Mouse (Mus musculus): ENCODE data around the gene Gfod1. TPM values are rescaled to one million over a fixed set of nuclear protein-coding genes. Genes with fewer than 3 reads are reported as not detected.

Gfod1 gene
- polyA plus RNA-seq, 1 experiment from 2014 or later = 2.4 TPM

- peak within 1 kb of the TSS; percentile 69 for H3K4me3 ChIP-seq
- H3K4me2 ChIP-seq = peak within 1 kb of the TSS; percentile 66
- H3K9ac ChIP-seq = peak within 1 kb of the TSS; percentile 78
- no peaks in the 10 kb centered on the region for H3K9me3 ChIP-seq
- peak; percentile 95 for ATAC-seq (ENCODE audit: low FRiP score, low read depth)
- no peaks in the 10 kb centered on the region for H3K27me3 ChIP-seq
- H3K27ac ChIP-seq (replicated peaks) = peak within 1 kb of the TSS; percentile 87
- H3K4me1 ChIP-seq (replicated peaks) = peaks cover 7% of the 10 kb centered on the region
- H3K36me3 ChIP-seq = no peaks in the 10 kb centered on the region
- WGBS = 1% methylated on average over 48 of the region's 48 CpGs
Measured at GRCm38 (mm10) chr13:43171020-43171710, 132.8 kb downstream of the Gfod1 start, which contains the start of gene Tbc1d7. Tbc1d7 (minus strand) TSS chr13:43171501.

DNA sequence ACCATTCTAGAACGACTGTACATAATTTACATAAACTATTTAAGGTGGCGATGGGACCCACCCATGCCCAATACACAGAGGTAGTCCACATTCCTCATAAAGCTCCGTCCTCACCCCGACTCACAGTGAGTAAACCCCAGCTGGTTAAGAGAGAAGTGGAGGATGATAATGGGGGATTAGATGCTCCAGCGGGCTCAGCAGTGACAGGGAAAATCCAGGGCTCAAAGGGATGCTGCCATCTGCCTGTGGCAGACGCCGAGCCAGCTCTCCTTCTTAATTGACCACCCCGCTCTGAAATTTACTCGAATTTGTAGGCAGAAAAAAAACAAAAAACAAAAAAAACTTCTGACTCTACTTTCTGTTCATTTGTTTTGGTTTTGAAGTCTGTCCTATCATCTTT is 136.3 kb downstream of the Gfod1 start:
- no peak for ATAC-seq (ENCODE audit: low FRiP score, low read depth)
- Histone ChIP-seq H3K27me3 (no peaks in the 10 kb centered on the region), H3K36me3 (peaks cover 21% of the 10 kb centered on the region), H3K9me3 (no peaks in the 10 kb centered on the region), H3K4me2 (no peak overlapping the region), H3K9ac (no peak overlapping the region), H3K4me1 (replicated peaks) (peaks cover 7% of the 10 kb centered on the region), H3K27ac (replicated peaks) (no peak overlapping the region), H3K4me3 (no peak overlapping the region)
- 70% methylated on average over 9 of the region's 9 CpGs for WGBS

DNA sequence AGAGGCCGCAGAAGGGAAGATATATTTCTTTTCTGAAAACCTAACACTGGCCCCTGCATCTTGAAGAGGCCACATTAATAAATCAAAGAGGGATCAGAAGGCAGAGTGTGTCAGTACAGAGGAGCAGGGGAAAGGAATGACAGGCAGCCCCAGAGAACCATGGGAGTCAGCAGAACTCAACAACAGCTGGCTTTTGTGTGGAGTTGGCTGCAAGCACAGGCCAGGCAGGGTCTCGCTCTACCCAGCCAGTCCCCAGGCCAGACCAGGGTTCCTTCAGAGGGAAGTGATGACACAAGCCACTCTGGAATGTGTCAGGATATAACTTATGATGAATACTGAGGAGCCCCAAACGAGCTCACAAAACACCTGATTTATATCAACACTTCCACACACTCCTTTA is 144.5 kb downstream of the Gfod1 start:
- Histone ChIP-seq H3K27ac (replicated peaks) (no peak overlapping the region), H3K9ac (no peak overlapping the region), H3K9me3 (no peaks in the 10 kb centered on the region), H3K4me2 (no peak overlapping the region), H3K27me3 (no peaks in the 10 kb centered on the region), H3K36me3 (peaks cover 15% of the 10 kb centered on the region), H3K4me3 (no peak overlapping the region), H3K4me1 (replicated peaks) (no peaks in the 10 kb centered on the region; the same call in 1 of the 2 replicates)
- 69% methylated on average over 3 of the region's 3 CpGs for WGBS
- no peak for ATAC-seq (ENCODE audit: low FRiP score, low read depth)

DNA sequence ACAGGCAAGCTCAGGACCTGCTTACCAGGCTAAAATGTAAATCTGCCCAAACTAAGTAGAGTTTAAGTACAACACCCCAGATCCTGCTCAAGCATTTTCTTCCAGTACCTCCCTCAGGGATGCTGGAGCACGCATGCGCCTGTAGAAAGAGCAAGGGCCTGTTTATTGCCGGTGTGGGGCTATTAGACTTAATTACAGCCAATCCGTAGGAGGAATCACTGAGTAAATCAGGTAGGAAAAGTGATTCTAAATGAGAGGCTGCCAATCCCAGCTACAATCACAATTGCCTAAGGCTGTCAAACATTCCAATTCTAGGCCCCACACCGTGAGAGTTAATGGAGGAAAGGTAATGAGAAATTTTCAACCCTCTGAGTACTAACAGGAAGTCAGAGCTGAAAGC is 145.7 kb downstream of the Gfod1 start:
- peaks cover 6% of the 10 kb centered on the region for H3K36me3 ChIP-seq
- H3K4me3 ChIP-seq = no peak overlapping the region
- peak; percentile 35; the same call in 1 of the 2 replicates for ATAC-seq (ENCODE audit: low FRiP score, low read depth)
- H3K4me2 ChIP-seq = no peak overlapping the region
- 63% methylated on average over 5 of the region's 5 CpGs for WGBS
- no peaks in the 10 kb centered on the region for H3K9me3 ChIP-seq
- H3K27me3 ChIP-seq = no peaks in the 10 kb centered on the region
- H3K27ac ChIP-seq (replicated peaks) = peak overlapping the region; percentile 34; the same call in 1 of the 2 replicates
- no peak overlapping the region for H3K9ac ChIP-seq
- H3K4me1 ChIP-seq (replicated peaks) = no peaks in the 10 kb centered on the region; the same call in 1 of the 2 replicates

DNA sequence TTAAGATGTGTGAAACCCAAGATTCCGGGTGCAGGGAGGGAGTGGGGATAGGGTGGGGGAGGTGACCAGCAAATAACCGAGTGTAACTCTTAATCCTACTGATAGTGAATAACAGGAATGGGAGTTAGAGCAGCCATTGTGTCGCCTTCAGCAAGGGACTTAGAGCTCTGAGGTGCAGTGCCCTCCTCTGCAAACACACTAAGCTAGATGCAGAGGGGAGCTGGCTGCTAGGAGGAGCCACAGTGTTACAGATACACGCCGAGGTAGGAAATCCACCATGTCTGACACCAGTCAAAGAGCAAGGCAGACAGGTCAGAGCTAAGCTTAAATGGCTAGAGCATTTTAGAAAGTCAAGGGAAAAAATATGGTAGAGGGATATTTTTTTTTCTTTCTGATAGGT is 146.6 kb downstream of the Gfod1 start:
- Histone ChIP-seq H3K27ac (replicated peaks) (no peak overlapping the region), H3K9ac (no peak overlapping the region), H3K4me1 (replicated peaks) (no peaks in the 10 kb centered on the region; the same call in 1 of the 2 replicates), H3K36me3 (peaks cover 7% of the 10 kb centered on the region), H3K4me2 (no peak overlapping the region), H3K27me3 (no peaks in the 10 kb centered on the region), H3K4me3 (no peak overlapping the region), H3K9me3 (no peaks in the 10 kb centered on the region)
- ATAC-seq (ENCODE audit: low FRiP score, low read depth) = no peak
- WGBS = 60% methylated on average over 5 of the region's 5 CpGs

DNA sequence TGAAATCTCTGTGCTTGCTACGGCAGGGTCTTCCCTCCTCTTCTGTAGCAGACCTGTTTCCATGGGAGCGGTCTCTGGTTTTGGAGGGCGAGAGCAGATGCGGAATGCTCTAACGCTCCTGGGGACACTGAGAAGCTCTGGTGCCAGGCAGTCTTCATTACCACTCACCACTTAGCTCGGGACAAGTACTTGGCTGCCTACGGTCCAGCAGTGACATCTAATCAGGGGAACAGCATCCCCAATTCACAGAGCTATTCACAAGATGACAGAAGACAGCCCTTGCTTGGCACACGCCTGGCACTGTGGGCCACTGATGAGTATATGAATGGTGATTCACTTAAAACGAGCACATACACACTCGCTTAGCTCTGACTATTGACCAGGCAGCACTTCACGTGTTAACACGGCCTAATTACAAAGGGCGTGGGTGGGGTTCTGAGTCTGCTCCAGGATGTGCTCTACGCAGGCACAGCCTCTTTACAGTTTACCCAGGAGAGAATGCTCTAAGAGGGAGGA is 151.9 kb downstream of the Gfod1 start:
- H3K36me3 ChIP-seq = peaks cover 13% of the 10 kb centered on the region; the same call in 1 of the 2 replicates
- 85% methylated on average over 14 of the region's 14 CpGs for WGBS
- no peak for ATAC-seq (ENCODE audit: low FRiP score, low read depth)

DNA sequence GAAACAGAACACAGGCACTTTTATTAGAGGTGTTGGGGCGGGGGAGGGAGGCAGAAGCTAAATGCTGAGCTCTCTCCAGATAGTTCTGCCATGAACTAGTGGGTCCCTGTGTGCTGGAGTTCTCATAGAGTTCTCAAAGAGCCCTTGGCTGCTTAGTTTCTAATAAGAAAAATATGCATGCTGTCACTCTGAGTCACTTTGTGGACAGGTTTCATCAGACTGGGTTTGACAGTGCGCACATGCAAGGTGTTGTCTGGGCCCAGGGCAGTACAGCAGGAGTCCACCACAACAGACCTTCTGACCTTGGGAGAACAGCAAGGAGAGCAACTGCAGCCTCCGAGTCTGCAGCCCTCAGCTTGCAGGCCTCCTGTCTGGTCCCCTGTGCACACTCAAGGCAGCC is 154.3 kb downstream of the Gfod1 start:
- Histone ChIP-seq H3K9me3 (no peaks in the 10 kb centered on the region), H3K4me1 (replicated peaks) (no peaks in the 10 kb centered on the region), H3K4me3 (no peak overlapping the region), H3K36me3 (peaks cover 10% of the 10 kb centered on the region; the same call in 1 of the 2 replicates), H3K9ac (no peak overlapping the region), H3K27ac (replicated peaks) (no peak overlapping the region), H3K4me2 (no peak overlapping the region), H3K27me3 (no peaks in the 10 kb centered on the region)
- WGBS = 84% methylated on average over 3 of the region's 3 CpGs
- ATAC-seq (ENCODE audit: low FRiP score, low read depth) = no peak

More for the DNA sequence above, 151.9 kb downstream of the Gfod1 start:
- Histone ChIP-seq H3K4me2 (no peak overlapping the region), H3K4me1 (replicated peaks) (no peaks in the 10 kb centered on the region), H3K27ac (replicated peaks) (no peak overlapping the region), H3K4me3 (no peak overlapping the region), H3K27me3 (no peaks in the 10 kb centered on the region), H3K9me3 (no peaks in the 10 kb centered on the region), H3K9ac (no peak overlapping the region)

DNA sequence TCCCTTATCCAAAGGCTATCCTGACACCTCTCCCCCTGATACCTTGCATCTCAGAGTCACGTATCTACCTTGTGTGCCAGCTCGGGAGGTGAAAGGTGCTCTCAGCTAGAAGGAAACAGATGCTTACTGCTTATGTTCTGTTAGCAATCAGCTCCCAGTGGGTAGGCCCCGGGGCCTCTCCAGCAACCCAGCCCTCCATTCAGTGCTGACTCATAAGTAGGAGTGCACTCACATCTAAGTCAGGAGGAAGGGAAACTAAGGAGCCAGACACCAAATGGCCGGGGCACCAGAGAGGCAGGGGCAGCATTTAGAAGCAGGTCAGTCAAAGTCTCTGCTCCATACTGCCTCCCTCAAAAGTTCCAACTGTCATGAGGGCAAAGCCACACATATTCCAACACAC is 155.3 kb downstream of the Gfod1 start:
- Histone ChIP-seq H3K27me3 (no peaks in the 10 kb centered on the region), H3K4me1 (replicated peaks) (no peaks in the 10 kb centered on the region), H3K4me2 (no peak overlapping the region), H3K9ac (no peak overlapping the region), H3K27ac (replicated peaks) (no peak overlapping the region), H3K4me3 (no peak overlapping the region), H3K9me3 (no peaks in the 10 kb centered on the region), H3K36me3 (peaks cover 10% of the 10 kb centered on the region; the same call in 1 of the 2 replicates)
- WGBS = 86% methylated on average over 4 of the region's 4 CpGs
- ATAC-seq (ENCODE audit: low FRiP score, low read depth) = no peak

DNA sequence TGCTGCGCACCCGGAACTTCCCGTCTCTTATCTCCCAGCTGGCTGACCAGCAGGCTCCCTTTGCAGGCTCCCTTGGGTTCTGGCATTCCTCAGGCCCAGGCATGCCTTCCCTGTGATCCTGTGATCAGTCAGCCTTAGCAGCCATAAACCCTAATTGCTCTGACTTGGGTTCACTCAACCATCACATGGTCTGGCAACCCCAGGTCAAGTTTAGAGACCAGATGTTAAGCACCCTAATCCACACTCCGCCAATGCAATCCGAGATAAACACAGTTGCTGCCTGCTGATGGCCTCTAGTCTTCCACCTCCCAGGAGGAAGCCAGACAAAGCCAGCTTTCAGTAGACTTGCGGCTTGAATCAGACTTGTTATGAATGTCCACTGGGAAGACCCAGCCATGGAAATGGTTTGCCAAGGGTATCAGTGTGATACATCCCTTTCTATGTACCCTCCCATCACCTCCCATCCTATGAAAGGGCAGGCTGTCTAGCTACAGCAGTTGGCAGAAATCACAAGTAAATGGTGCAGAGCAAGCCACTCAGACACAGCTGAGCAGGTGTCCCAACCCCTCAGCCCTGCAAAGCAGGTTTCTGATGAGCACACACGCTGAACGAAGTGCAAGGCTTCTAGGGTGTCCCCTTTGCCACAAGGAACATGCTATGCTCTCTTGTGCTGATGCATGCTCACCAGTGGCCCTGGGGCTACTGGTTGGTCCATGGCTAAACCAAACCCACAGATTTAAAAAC is 157.3 kb downstream of the Gfod1 start:
- H3K4me3 ChIP-seq = no peak overlapping the region
- no peaks in the 10 kb centered on the region for H3K4me1 ChIP-seq (replicated peaks)
- 81% methylated on average over 8 of the region's 8 CpGs for WGBS
- H3K4me2 ChIP-seq = no peak overlapping the region
- no peaks in the 10 kb centered on the region for H3K9me3 ChIP-seq
- no peak for ATAC-seq (ENCODE audit: low FRiP score, low read depth)
- H3K9ac ChIP-seq = no peak overlapping the region
- H3K27me3 ChIP-seq = no peaks in the 10 kb centered on the region
- H3K27ac ChIP-seq (replicated peaks) = no peak overlapping the region
- H3K36me3 ChIP-seq = 0 out of 2 replicates have a peak, but pooled peaks cover 3% of the 10 kb centered on the region

Other genes with a start within 250 kb of the Gfod1 start
- 76.3 and 76.7 TPM in 2 replicates for gene Tbc1d7, start 132.7 kb downstream of the Gfod1 start, polyA plus RNA-seq (2015; fragmentation: Nextera tagmentation; extraction: Ambion mirVana)
- gene Sirt5, start 61.3 kb upstream of the Gfod1 start, polyA plus RNA-seq (2015; fragmentation: Nextera tagmentation; extraction: Ambion mirVana) = 34.8 and 36.7 TPM in 2 replicates
- gene Nol7, start 94.2 kb upstream of the Gfod1 start, polyA plus RNA-seq (2015; fragmentation: Nextera tagmentation; extraction: Ambion mirVana) = 168 and 171 TPM in 2 replicates
- 13.6 and 14.6 TPM in 2 replicates for gene Ranbp9, start 177.1 kb upstream of the Gfod1 start, polyA plus RNA-seq (2015; fragmentation: Nextera tagmentation; extraction: Ambion mirVana)